Mouse (Mus musculus) Patski (cell line): ENCODE data around the gene Cldn15. TPM values are rescaled to one million over a fixed set of nuclear protein-coding genes. Genes with fewer than 3 reads are reported as not detected.

Experiments
- ATAC-seq: fragments of 100-300 bp; one replicate; pipeline ENCODE4 v1.8.0; 2021
- CTCF ChIA-PET: fragments of 350-600 bp; sonication (Branson Sonifier 250); formaldehyde crosslinking; loops from one replicate; lab custom pipeline; 2022; ENCODE audit warnings: inconsistent platforms; lab: Charles Lee
- POLR2A ChIA-PET: fragments of 350-600 bp; sonication (Branson Sonifier 250); formaldehyde crosslinking; loops from one replicate; lab custom pipeline; 2022; ENCODE audit warnings: antibody characterized with exemption, inconsistent platforms; lab: Charles Lee
- DNase-seq: peaks from one replicate; pipeline ENCODE4 v3.0.0-alpha.2; 2011; ENCODE audit warnings: low read depth, low spot score
- H3K27me3 ChIP-seq: fragments of 371-371 bp; one replicate; pipeline ENCODE4 v1.5.1; 2021
- CTCF ChIP-seq: fragments of 100-300 bp; IDR thresholded peaks from one replicate; pipeline ENCODE4 v1.5.1; 2021
- in situ Hi-C: fragments of 300-500 bp; cut with MboI; formaldehyde crosslinking; loops from 3 replicates; pipeline ENCODE4 v1.11.1; 2018; ENCODE audit warnings: low pct_unique_long_range_greater_than_20kb, mixed read lengths
- polyA plus RNA-seq: library from polyadenylated mRNA; unstranded; gene quantifications from one replicate; pipeline ENCODE4 v1.2.3, GENCODE M21; 2021

The Cldn15 gene
- polyA plus RNA-seq, 1 experiment from 2014 or later, result 0.22 TPM

DNA sequence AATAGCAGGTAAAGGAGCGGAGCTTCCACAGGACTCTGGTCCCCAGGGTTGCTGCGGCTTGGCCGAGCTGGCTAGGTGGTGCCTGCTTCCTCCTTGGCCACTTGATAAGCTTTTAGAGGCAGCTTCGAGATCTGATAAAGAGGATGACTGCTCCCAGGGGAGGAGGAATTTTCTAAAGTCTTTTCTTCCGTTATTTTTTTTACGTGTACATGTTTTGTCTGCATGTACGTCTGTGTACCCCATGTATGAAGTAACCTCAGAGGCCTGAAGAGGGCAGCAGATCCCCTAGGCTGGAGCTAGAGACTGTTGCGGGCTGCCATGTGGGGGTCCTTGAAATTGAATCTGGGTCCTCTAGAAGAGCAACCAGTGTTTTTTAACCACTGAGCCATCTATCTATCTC lies 14.6 kb downstream of the Cldn15 start:
- CTCF ChIA-PET, result interaction anchor here (1.0 to 3.9 kb wide), 2 partner anchors 10 to 18 kb away, joined by 3 to 13 read pairs; no protein-coding TSS in a partner anchor
- DNase-seq (no peak), ATAC-seq (no peak)
- POLR2A ChIA-PET, result interaction anchor here (0.6 to 1.5 kb wide), 2 partner anchors 14 to 40 kb away, joined by 3 read pairs; no protein-coding TSS in a partner anchor
- in situ Hi-C loops, result no loop called here
- TF ChIP-seq CTCF, result no peak
- no peaks in the 10 kb centered on the region for H3K27me3 ChIP-seq

DNA sequence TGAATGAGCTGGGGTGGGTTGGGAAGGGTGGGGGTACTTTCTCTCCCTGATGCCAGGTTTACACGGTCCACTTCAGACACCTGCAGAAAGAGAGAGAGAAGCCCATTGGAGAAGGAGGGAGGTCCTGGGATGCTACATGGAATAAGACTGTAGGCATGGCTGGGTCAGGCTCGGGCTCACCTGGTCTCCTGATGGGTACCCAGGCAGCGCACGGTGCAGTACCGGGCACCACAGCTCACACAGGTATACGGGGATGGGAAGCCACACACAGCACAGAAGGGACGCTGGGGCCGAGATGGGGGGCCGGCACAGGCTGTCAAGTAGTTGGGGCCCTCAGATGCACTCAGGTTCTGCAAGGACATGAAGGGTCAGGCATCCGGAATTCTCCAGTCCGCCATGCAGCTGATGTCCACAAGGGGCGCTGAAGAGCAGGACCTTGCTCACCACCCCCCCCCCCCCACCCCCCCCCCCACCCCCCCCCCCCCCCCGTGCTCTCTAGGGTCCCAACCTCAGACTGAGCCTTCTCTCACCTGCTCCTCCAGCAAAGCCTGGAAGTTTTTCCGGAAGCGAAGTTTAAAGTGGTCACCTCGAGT lies 16.0 kb downstream of the Cldn15 start:
- TF ChIP-seq CTCF, result no peak
- ATAC-seq (no peak), DNase-seq (no peak)
- ChIA-PET CTCF (interaction anchor here (0.7 to 3.9 kb wide), 6 partner anchors 13 to 23 kb away, joined by 3 to 13 read pairs (median 3); no protein-coding TSS in a partner anchor), POLR2A (no interaction called here)
- no peaks in the 10 kb centered on the region for H3K27me3 ChIP-seq
- in situ Hi-C loops, result no loop called here

- H3K27me3 ChIP-seq, result no peaks in the 10 kb centered on the region
- in situ Hi-C loops, result no loop called here
- ATAC-seq (no peak), DNase-seq (no peak)
- ChIA-PET CTCF (interaction anchor here (1.3 kb wide), 1 partner anchor 15 kb away, joined by 3 read pairs; no protein-coding TSS in a partner anchor), POLR2A (no interaction called here)
- TF ChIP-seq CTCF, result no peak
Observed at GRCm38 (mm10) chr5:136984828-136985227, 18.4 kb downstream of the Cldn15 start.

DNA sequence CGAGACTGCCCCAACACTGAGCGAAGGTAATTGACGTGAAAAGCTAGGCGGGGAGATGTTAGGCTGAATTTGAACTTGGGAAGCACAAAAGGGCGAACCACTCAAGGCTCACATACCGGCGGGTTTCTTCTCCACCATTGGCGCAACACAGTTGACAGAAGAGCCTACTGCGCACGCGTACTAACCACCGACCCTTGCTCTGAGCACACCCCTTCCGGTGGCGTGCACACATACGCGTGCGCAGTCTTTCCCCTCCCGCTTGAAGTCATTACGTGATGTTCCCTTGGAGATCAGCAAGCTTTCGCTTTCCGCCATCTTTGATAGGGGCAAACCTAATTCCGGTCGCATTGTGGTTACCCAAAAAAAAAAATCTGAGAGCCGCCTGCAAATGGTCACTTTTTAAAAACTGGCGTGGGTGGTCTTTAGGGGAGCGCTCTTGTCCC lies 20.3 kb downstream of the Cldn15 start, which contains the start of gene Plod3:
Gene Plod3 (plus strand): TSS at position 325 of the 443 bp plus-strand sequence.
- ChIA-PET POLR2A (interaction anchor here (0.5 to 1.4 kb wide), 8 partner anchors 20 to 352 kb away, joined by 3 to 4 read pairs (median 4); no protein-coding TSS in a partner anchor), CTCF (no interaction called here)
- ATAC-seq (peak; percentile 42), DNase-seq (peak; percentile 97)
- H3K27me3 ChIP-seq, result no peaks in the 10 kb centered on the region
- TF ChIP-seq CTCF, result no peak
- in situ Hi-C loops, result no loop called here

- ATAC-seq, result peak; percentile 53
- DNase-seq, result no peak
- CTCF ChIA-PET, result no interaction called here
- no peaks in the 10 kb centered on the region for H3K27me3 ChIP-seq
- POLR2A ChIA-PET, result interaction anchor here (0.5 to 1.4 kb wide), 8 partner anchors 20 to 351 kb away, joined by 3 to 4 read pairs (median 4); no protein-coding TSS in a partner anchor
- no peak for TF ChIP-seq CTCF
- in situ Hi-C loops, result no loop called here
Observed at GRCm38 (mm10) chr5:136987138-136987933, 20.9 kb downstream of the Cldn15 start.

DNA sequence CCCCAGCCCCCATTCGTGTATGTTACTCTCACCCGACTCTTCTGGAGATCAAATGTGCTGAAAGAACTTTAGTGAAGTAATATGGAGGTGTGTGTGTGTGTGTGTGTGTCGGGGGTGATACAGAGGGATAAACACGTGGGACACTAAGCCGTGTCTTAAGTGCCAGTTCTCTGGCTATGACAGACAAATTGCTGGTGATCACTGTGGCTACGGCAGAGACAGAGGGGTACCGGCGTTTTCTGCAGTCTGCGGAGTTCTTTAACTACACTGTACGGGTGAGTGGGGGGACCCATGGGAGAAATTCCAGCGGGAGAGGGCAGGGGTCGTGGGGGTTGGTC lies 21.5 kb downstream of the Cldn15 start, which contains the start of gene Znhit1:
Gene Znhit1 (minus strand): TSS at position 88 of the 338 bp plus-strand sequence.
- ATAC-seq, result peak; percentile 4
- DNase-seq, result no peak
- ChIA-PET POLR2A (no interaction called here), CTCF (no interaction called here)
- TF ChIP-seq CTCF, result no peak
- no peaks in the 10 kb centered on the region for H3K27me3 ChIP-seq
- in situ Hi-C loops, result no loop called here

- TF ChIP-seq CTCF, result no peak
- ChIA-PET CTCF (no interaction called here), POLR2A (no interaction called here)
- DNase-seq (no peak), ATAC-seq (no peak)
- no peaks in the 10 kb centered on the region for H3K27me3 ChIP-seq
- in situ Hi-C loops, result no loop called here
Observed at GRCm38 (mm10) chr5:136988420-136988819, 22.0 kb downstream of the Cldn15 start.

DNA sequence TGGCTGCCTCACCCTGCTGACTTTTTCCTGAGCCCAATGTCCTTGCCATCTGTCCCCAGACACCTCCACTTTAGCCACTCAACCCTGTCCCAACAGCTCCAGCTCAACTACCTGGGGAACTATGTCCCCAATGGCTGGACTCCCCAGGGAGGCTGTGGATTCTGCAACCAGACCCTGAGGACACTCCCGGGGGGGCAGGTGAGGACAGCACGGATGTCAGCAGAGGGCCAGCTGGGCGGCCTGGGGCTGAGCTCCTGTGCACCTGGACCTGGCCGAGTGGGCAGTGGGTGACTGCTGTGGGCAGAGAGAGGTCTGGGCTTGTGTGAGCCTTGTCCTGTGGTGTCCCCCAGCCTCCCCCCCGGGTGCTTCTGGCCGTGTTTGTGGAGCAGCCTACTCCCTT lies 23.4 kb downstream of the Cldn15 start:
- TF ChIP-seq CTCF, result no peak
- DNase-seq (no peak), ATAC-seq (no peak)
- in situ Hi-C loops, result no loop called here
- POLR2A ChIA-PET, result no interaction called here
- CTCF ChIA-PET, result no interaction called here
- H3K27me3 ChIP-seq, result no peaks in the 10 kb centered on the region

DNA sequence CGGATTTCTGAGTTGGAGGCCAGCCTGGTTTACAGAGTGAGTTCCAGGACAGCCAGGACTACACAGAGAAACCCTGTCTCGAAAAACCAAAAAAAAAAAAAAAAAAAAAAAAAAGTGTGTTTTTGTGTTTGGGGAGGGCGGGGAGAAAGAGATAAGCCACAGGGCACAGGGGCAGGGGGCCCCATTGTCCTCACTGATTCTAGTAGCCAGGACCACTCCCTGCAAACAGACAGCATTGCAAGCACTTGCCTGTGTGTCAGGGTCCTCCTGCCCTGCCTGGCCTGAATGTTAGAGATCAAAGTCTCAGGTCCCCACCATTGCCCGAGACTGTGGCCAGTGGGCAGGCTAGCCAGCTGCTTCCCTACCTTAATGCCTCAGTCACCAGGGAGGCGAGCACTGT lies 33.0 kb downstream of the Cldn15 start:
- in situ Hi-C loops, result no loop called here
- ATAC-seq (no peak), DNase-seq (no peak)
- ChIA-PET POLR2A (no interaction called here), CTCF (interaction anchor here (2.0 kb wide), 1 partner anchor 11 kb away, joined by 6 read pairs; no protein-coding TSS in a partner anchor)
- H3K27me3 ChIP-seq, result no peaks in the 10 kb centered on the region
- no peak for TF ChIP-seq CTCF

- no peak for TF ChIP-seq CTCF
- in situ Hi-C loops, result no loop called here
- ATAC-seq (no peak), DNase-seq (no peak)
- CTCF ChIA-PET, result interaction anchor here (2.0 kb wide), 1 partner anchor 10 kb away, joined by 6 read pairs; no protein-coding TSS in a partner anchor
- POLR2A ChIA-PET, result interaction anchor here (0.6 kb wide), 1 partner anchor 319 kb away, joined by 4 read pairs; no protein-coding TSS in a partner anchor
- no peaks in the 10 kb centered on the region for H3K27me3 ChIP-seq
Observed at GRCm38 (mm10) chr5:137000612-137001011, 34.2 kb downstream of the Cldn15 start.

- DNase-seq (no peak), ATAC-seq (no peak)
- H3K27me3 ChIP-seq, result no peaks in the 10 kb centered on the region
- TF ChIP-seq CTCF, result no peak
- in situ Hi-C loops, result no loop called here
- POLR2A ChIA-PET, result no interaction called here
- CTCF ChIA-PET, result no interaction called here
Observed at GRCm38 (mm10) chr5:137007276-137007675, 40.9 kb downstream of the Cldn15 start.
